Mouse (Mus musculus): ENCODE measurements around the gene Gm20388. TPM values are rescaled to one million over a fixed set of nuclear protein-coding genes. Genes with fewer than 3 reads are reported as not detected.

Gene Gm20388
- polyA plus RNA-seq, 1 experiment from 2014 or later: not detected

- no peak overlapping the region for H3K4me2 ChIP-seq (ENCODE audit: low read length)
- H3K4me3 ChIP-seq (ENCODE audit: control insufficient read depth in 1 of 2, insufficient read depth in 1 of 2, low read depth in 1 of 2, low read length in 2 of 2): no peak overlapping the region
- no peak overlapping the region for H3K27ac ChIP-seq (replicated peaks in 1 of 2; ENCODE audit: control insufficient read depth in 1 of 2, insufficient read depth in 1 of 2, low read depth in 2 of 2, low read length in 2 of 2)
- 0 out of 2 replicates have a peak, but pooled peaks cover 4% of the 10 kb centered on the region for H3K9me3 ChIP-seq (ENCODE audit: control insufficient read depth, low read length)
- no peaks in the 10 kb centered on the region for H3K36me3 ChIP-seq (ENCODE audit: control insufficient read depth, insufficient read depth, low read length)
- no peak for ATAC-seq (ENCODE audit: insufficient number of reproducible peaks, insufficient read depth, low FRiP score, low read depth)
- WGBS: 79% methylated on average over 3 of the region's 3 CpGs
- H3K27me3 ChIP-seq (ENCODE audit: control insufficient read depth, insufficient read depth, low read length): peaks cover 8% of the 10 kb centered on the region
- peaks cover 0 to 6% of the 10 kb centered on the region in 2 experiments; a peak in 2 of 4 replicates for H3K4me1 ChIP-seq (ENCODE audit: control insufficient read depth in 2 of 2, insufficient read depth in 2 of 2, low read length in 2 of 2)
- no peak overlapping the region for H3K9ac ChIP-seq (ENCODE audit: low read length)
Measured at GRCm38 (mm10) chr8:123857361-123857760, 3946.7 kb downstream of the Gm20388 start.

- ATAC-seq (ENCODE audit: insufficient number of reproducible peaks, insufficient read depth, low FRiP score, low read depth): peak; percentile 15; the same call in 1 of the 2 replicates
- Histone ChIP-seq H3K9ac (ENCODE audit: low read length) (peak overlapping the region; percentile 75), H3K4me1 (ENCODE audit: control insufficient read depth in 2 of 2, insufficient read depth in 2 of 2, low read length in 2 of 2) (peaks cover 0 to 6% of the 10 kb centered on the region in 2 experiments; a peak in 2 of 4 replicates), H3K27ac (replicated peaks in 1 of 2; ENCODE audit: control insufficient read depth in 1 of 2, insufficient read depth in 1 of 2, low read depth in 2 of 2, low read length in 2 of 2) (no peak overlapping the region), H3K9me3 (ENCODE audit: control insufficient read depth, low read length) (0 out of 2 replicates have a peak, but pooled peaks cover 4% of the 10 kb centered on the region), H3K4me2 (ENCODE audit: low read length) (peak overlapping the region; percentile 97), H3K4me3 (ENCODE audit: control insufficient read depth in 1 of 2, insufficient read depth in 1 of 2, low read depth in 1 of 2, low read length in 2 of 2) (peak overlapping the region; percentile 63 to 95), H3K36me3 (ENCODE audit: control insufficient read depth, insufficient read depth, low read length) (no peaks in the 10 kb centered on the region), H3K27me3 (ENCODE audit: control insufficient read depth, insufficient read depth, low read length) (peaks cover 8% of the 10 kb centered on the region)
- under 1% methylated on average over 17 of the region's 17 CpGs for WGBS
Measured at GRCm38 (mm10) chr8:123858574-123858940, 3947.9 kb downstream of the Gm20388 start.

- peaks cover 8% of the 10 kb centered on the region for H3K27me3 ChIP-seq (ENCODE audit: control insufficient read depth, insufficient read depth, low read length)
- H3K4me1 ChIP-seq (ENCODE audit: control insufficient read depth in 2 of 2, insufficient read depth in 2 of 2, low read length in 2 of 2): peaks cover 0 to 6% of the 10 kb centered on the region in 2 experiments; a peak in 3 of 4 replicates
- peak; percentile 95 for ATAC-seq (ENCODE audit: insufficient number of reproducible peaks, insufficient read depth, low FRiP score, low read depth)
- peak overlapping the region; percentile 63 to 95 for H3K4me3 ChIP-seq (ENCODE audit: control insufficient read depth in 1 of 2, insufficient read depth in 1 of 2, low read depth in 1 of 2, low read length in 2 of 2)
- no peaks in the 10 kb centered on the region for H3K36me3 ChIP-seq (ENCODE audit: control insufficient read depth, insufficient read depth, low read length)
- H3K4me2 ChIP-seq (ENCODE audit: low read length): peak overlapping the region; percentile 97
- H3K9me3 ChIP-seq (ENCODE audit: control insufficient read depth, low read length): 0 out of 2 replicates have a peak, but pooled peaks cover 4% of the 10 kb centered on the region
- peak overlapping the region; percentile 75 for H3K9ac ChIP-seq (ENCODE audit: low read length)
- H3K27ac ChIP-seq (replicated peaks in 1 of 2; ENCODE audit: control insufficient read depth in 1 of 2, insufficient read depth in 1 of 2, low read depth in 2 of 2, low read length in 2 of 2): peak overlapping the region; percentile 18 to 35; a peak in 2 of 4 replicates
- WGBS: under 1% methylated on average over 70 of the region's 79 CpGs
Measured at GRCm38 (mm10) chr8:123858941-123859647, 3948.5 kb downstream of the Gm20388 start.

- no peaks in the 10 kb centered on the region for H3K36me3 ChIP-seq (ENCODE audit: control insufficient read depth, insufficient read depth, low read length)
- WGBS: under 1% methylated on average over 48 of the region's 48 CpGs
- peaks cover 0 to 6% of the 10 kb centered on the region in 2 experiments; a peak in 3 of 4 replicates for H3K4me1 ChIP-seq (ENCODE audit: control insufficient read depth in 2 of 2, insufficient read depth in 2 of 2, low read length in 2 of 2)
- H3K9ac ChIP-seq (ENCODE audit: low read length): peak within 1 kb of the TSS; percentile 75
- H3K9me3 ChIP-seq (ENCODE audit: control insufficient read depth, low read length): 0 out of 2 replicates have a peak, but pooled peaks cover 1% of the 10 kb centered on the region
- peak; percentile 48 for ATAC-seq (ENCODE audit: insufficient number of reproducible peaks, insufficient read depth, low FRiP score, low read depth)
- peak within 1 kb of the TSS; percentile 18 to 35; a peak in 2 of 4 replicates for H3K27ac ChIP-seq (replicated peaks in 1 of 2; ENCODE audit: control insufficient read depth in 1 of 2, insufficient read depth in 1 of 2, low read depth in 2 of 2, low read length in 2 of 2)
- H3K27me3 ChIP-seq (ENCODE audit: control insufficient read depth, insufficient read depth, low read length): peaks cover 8% of the 10 kb centered on the region
- H3K4me2 ChIP-seq (ENCODE audit: low read length): peak within 1 kb of the TSS; percentile 97
- peak within 1 kb of the TSS; percentile 63 to 95 for H3K4me3 ChIP-seq (ENCODE audit: control insufficient read depth in 1 of 2, insufficient read depth in 1 of 2, low read depth in 1 of 2, low read length in 2 of 2)
Measured at GRCm38 (mm10) chr8:123859648-123860259, 3949.1 kb downstream of the Gm20388 start, which contains the start of gene Ccsap. Ccsap (minus strand) TSS chr8:123860209.

GRCm38 (mm10) chr8:123860386-123860785 is 3949.7 kb downstream of the Gm20388 start:
- ATAC-seq (ENCODE audit: insufficient number of reproducible peaks, insufficient read depth, low FRiP score, low read depth): no peak

GRCm38 (mm10) chr8:123865786-123866185 is 3955.1 kb downstream of the Gm20388 start:
- no peaks in the 10 kb centered on the region for H3K36me3 ChIP-seq (ENCODE audit: control insufficient read depth, insufficient read depth, low read length)
- H3K9me3 ChIP-seq (ENCODE audit: control insufficient read depth, low read length): no peaks in the 10 kb centered on the region
- peaks cover 3% of the 10 kb centered on the region; the same call in 1 of the 2 replicates for H3K27me3 ChIP-seq (ENCODE audit: control insufficient read depth, insufficient read depth, low read length)
- ATAC-seq (ENCODE audit: insufficient number of reproducible peaks, insufficient read depth, low FRiP score, low read depth): no peak
- H3K4me2 ChIP-seq (ENCODE audit: low read length): no peak overlapping the region
- H3K4me3 ChIP-seq (ENCODE audit: control insufficient read depth in 1 of 2, insufficient read depth in 1 of 2, low read depth in 1 of 2, low read length in 2 of 2): no peak overlapping the region
- whole genome bisulfite sequencing: 68% methylated on average over 7 of the region's 7 CpGs
- no peak overlapping the region for H3K9ac ChIP-seq (ENCODE audit: low read length)
- no peak overlapping the region for H3K27ac ChIP-seq (replicated peaks in 1 of 2; ENCODE audit: control insufficient read depth in 1 of 2, insufficient read depth in 1 of 2, low read depth in 2 of 2, low read length in 2 of 2)
- no peaks in the 10 kb centered on the region; a peak in 2 of 4 replicates for H3K4me1 ChIP-seq (ENCODE audit: control insufficient read depth in 2 of 2, insufficient read depth in 2 of 2, low read length in 2 of 2)

More at GRCm38 (mm10) chr8:123860386-123860785, 3949.7 kb downstream of the Gm20388 start:
- peaks cover 0 to 6% of the 10 kb centered on the region in 2 experiments; a peak in 3 of 4 replicates for H3K4me1 ChIP-seq (ENCODE audit: control insufficient read depth in 2 of 2, insufficient read depth in 2 of 2, low read length in 2 of 2)
- H3K9ac ChIP-seq (ENCODE audit: low read length): no peak overlapping the region
- H3K4me3 ChIP-seq (ENCODE audit: control insufficient read depth in 1 of 2, insufficient read depth in 1 of 2, low read depth in 1 of 2, low read length in 2 of 2): peak overlapping the region in 1 of 2 experiments; percentile 95; a peak in 2 of 4 replicates
- peak overlapping the region; percentile 97 for H3K4me2 ChIP-seq (ENCODE audit: low read length)
- H3K9me3 ChIP-seq (ENCODE audit: control insufficient read depth, low read length): no peaks in the 10 kb centered on the region
- H3K36me3 ChIP-seq (ENCODE audit: control insufficient read depth, insufficient read depth, low read length): no peaks in the 10 kb centered on the region
- peaks cover 8% of the 10 kb centered on the region for H3K27me3 ChIP-seq (ENCODE audit: control insufficient read depth, insufficient read depth, low read length)
- H3K27ac ChIP-seq (replicated peaks in 1 of 2; ENCODE audit: control insufficient read depth in 1 of 2, insufficient read depth in 1 of 2, low read depth in 2 of 2, low read length in 2 of 2): no peak overlapping the region
- 65% methylated on average over 4 of the region's 4 CpGs for whole genome bisulfite sequencing

- H3K4me3 ChIP-seq (ENCODE audit: control insufficient read depth in 1 of 2, insufficient read depth in 1 of 2, low read depth in 1 of 2, low read length in 2 of 2): no peak overlapping the region
- H3K27ac ChIP-seq (replicated peaks in 1 of 2; ENCODE audit: control insufficient read depth in 1 of 2, insufficient read depth in 1 of 2, low read depth in 2 of 2, low read length in 2 of 2): no peak overlapping the region
- H3K4me2 ChIP-seq (ENCODE audit: low read length): no peak overlapping the region
- peaks cover 0 to 2% of the 10 kb centered on the region in 2 experiments for H3K4me1 ChIP-seq (ENCODE audit: control insufficient read depth in 2 of 2, insufficient read depth in 2 of 2, low read length in 2 of 2)
- ATAC-seq (ENCODE audit: insufficient number of reproducible peaks, insufficient read depth, low FRiP score, low read depth): no peak
- no peaks in the 10 kb centered on the region for H3K9me3 ChIP-seq (ENCODE audit: control insufficient read depth, low read length)
- H3K27me3 ChIP-seq (ENCODE audit: control insufficient read depth, insufficient read depth, low read length): no peaks in the 10 kb centered on the region; the same call in 1 of the 2 replicates
- no peak overlapping the region for H3K9ac ChIP-seq (ENCODE audit: low read length)
- WGBS: 25% methylated on average over 5 of the region's 5 CpGs
- no peaks in the 10 kb centered on the region for H3K36me3 ChIP-seq (ENCODE audit: control insufficient read depth, insufficient read depth, low read length)
Measured at GRCm38 (mm10) chr8:123866971-123867370, 3956.3 kb downstream of the Gm20388 start.

Measured in heart, embryonic 14.5 days (tissue).